Mouse (Mus musculus) lung, adult 2 months (tissue): ENCODE results near the gene P3h1.

Source experiments
- CTCF ChIP-seq: fragments of 200-500 bp; IDR thresholded peaks from 2 replicates; pipeline ENCODE4 v1.5.1; 2011; ENCODE audit warnings: mild to moderate bottlenecking, low read length, control low read depth; ENCODE audit not compliant: insufficient read depth
- POLR2A ChIP-seq: fragments of 200-500 bp; IDR thresholded peaks from 2 replicates; pipeline ENCODE4 v1.6.1; 2011; ENCODE audit warnings: low read depth, mild to moderate bottlenecking, control low read depth, low read length, borderline replicate concordance; ENCODE audit errors: extremely low read depth

GRCm38 (mm10) chr4:119246688-119247225 lies 14.0 kb downstream of the P3h1 start:
- TF ChIP-seq CTCF (no peak), POLR2A (no peak)
